Mouse (Mus musculus) ES-Bruce4 (cell line): ENCODE measurements around the gene Cep170.

Experiments used
- CTCF ChIP-seq: IDR thresholded peaks from one replicate; pipeline ENCODE4 v1.8.1; 2011; ENCODE audit warnings: low read depth, low read length
- POLR2A ChIP-seq: IDR thresholded peaks from one replicate; pipeline ENCODE4 v1.8.1; 2011; ENCODE audit warnings: low read length; ENCODE audit not compliant: insufficient read depth

- no peak for TF ChIP-seq POLR2A
- no peak for TF ChIP-seq CTCF
Observed at GRCm38 (mm10) chr1:176824611-176825010, 10.7 kb upstream of the Cep170 start.
